Mouse (Mus musculus) brain, embryonic 14.5 days (tissue): ENCODE results near the gene Cabp4. TPM values are rescaled to one million over a fixed set of nuclear protein-coding genes. Genes with fewer than 3 reads are reported as not detected.
"Not testable (repeated sequence)": the region's sequence is repeated elsewhere in the genome, so short reads cannot be mapped to it uniquely, and the experiment has no call there.

ENCODE experiments used
- DNase-seq: peaks from one replicate; pipeline ENCODE4 v3.0.0-alpha.2; 2011; ENCODE audit warnings: low read depth
- CTCF ChIP-seq: fragments of 200-500 bp; IDR thresholded peaks from 2 replicates; pipeline ENCODE4 v1.5.1; 2012; ENCODE audit warnings: inconsistent platforms, mild to moderate bottlenecking, moderate library complexity, borderline replicate concordance; ENCODE audit not compliant: insufficient read depth, insufficient read length; ENCODE audit errors: extremely low read depth
- POLR2A ChIP-seq: fragments of 200-500 bp; IDR thresholded peaks from 2 replicates; pipeline ENCODE4 v1.6.1; 2012; ENCODE audit warnings: mild to moderate bottlenecking, inconsistent platforms, borderline replicate concordance; ENCODE audit not compliant: poor library complexity, insufficient read depth, insufficient read length, severe bottlenecking; ENCODE audit errors: extremely low read depth
- polyA plus RNA-seq: library from polyadenylated mRNA; depleted of rRNA; stranded (reverse); fragments of >200 nt; gene quantifications from 2 replicates; pipeline ENCODE4 v1.2.3, GENCODE M21; 2012

The Cabp4 gene
- polyA plus RNA-seq, 1 experiment: 0.19 TPM

GRCm38 (mm10) chr19:4144550-4145498, 991 bp upstream of the Cabp4 start:
- TF ChIP-seq POLR2A: no peak
- no peak for TF ChIP-seq CTCF
- DNase-seq: no peak

GRCm38 (mm10) chr19:4142416-4143173, 1.2 kb downstream of the Cabp4 start:
- no peak for DNase-seq
- TF ChIP-seq CTCF (no peak), POLR2A (no peak)

GRCm38 (mm10) chr19:4140147-4140546, 3.7 kb downstream of the Cabp4 start:
- no peak for DNase-seq
- no peak for TF ChIP-seq POLR2A
- TF ChIP-seq CTCF: no peak

GRCm38 (mm10) chr19:4139446-4139845, 4.4 kb downstream of the Cabp4 start, which contains the start of gene Gpr152:
Gene Gpr152, plus strand, starts transcription at chr19:4139787.
- TF ChIP-seq CTCF: no peak
- TF ChIP-seq POLR2A: no peak
- DNase-seq: no peak

- no peak for TF ChIP-seq CTCF
- no peak for TF ChIP-seq POLR2A
- DNase-seq: no peak
These were observed 5.9 kb downstream of the Cabp4 start for GRCm38 (mm10) chr19:4137913-4138312.

GRCm38 (mm10) chr19:4136463-4136862, 7.4 kb downstream of the Cabp4 start:
- no peak for TF ChIP-seq CTCF
- TF ChIP-seq POLR2A: no peak

GRCm38 (mm10) chr19:4135963-4136345, 7.9 kb downstream of the Cabp4 start:
- not testable (repeated sequence) for DNase-seq
- TF ChIP-seq CTCF: peak; percentile 16; the same call in 1 of the 2 replicates

More at GRCm38 (mm10) chr19:4136463-4136862, 7.4 kb downstream of the Cabp4 start:
- no peak for DNase-seq

- not testable (repeated sequence) for DNase-seq
These were observed 8.4 kb downstream of the Cabp4 start for GRCm38 (mm10) chr19:4135229-4135962.

GRCm38 (mm10) chr19:4134354-4134753, 9.5 kb downstream of the Cabp4 start:
- no peak for DNase-seq
- TF ChIP-seq CTCF: no peak
- TF ChIP-seq POLR2A: no peak

- DNase-seq: no peak
- TF ChIP-seq POLR2A (no peak), CTCF (no peak)
These were observed 12.1 kb downstream of the Cabp4 start for GRCm38 (mm10) chr19:4131768-4132167.

- no peak for TF ChIP-seq CTCF
- TF ChIP-seq POLR2A: no peak
- no peak for DNase-seq
These were observed 12.8 kb downstream of the Cabp4 start for GRCm38 (mm10) chr19:4131075-4131474.
